Mouse (Mus musculus): ENCODE measurements at regions not wholly inside any gene's neighbourhood (a gene's known extent, or its start where the extent isn't known, plus 50 kb on each side); places are given as distances from the start of the nearest gene placed in this dataset.

DNA sequence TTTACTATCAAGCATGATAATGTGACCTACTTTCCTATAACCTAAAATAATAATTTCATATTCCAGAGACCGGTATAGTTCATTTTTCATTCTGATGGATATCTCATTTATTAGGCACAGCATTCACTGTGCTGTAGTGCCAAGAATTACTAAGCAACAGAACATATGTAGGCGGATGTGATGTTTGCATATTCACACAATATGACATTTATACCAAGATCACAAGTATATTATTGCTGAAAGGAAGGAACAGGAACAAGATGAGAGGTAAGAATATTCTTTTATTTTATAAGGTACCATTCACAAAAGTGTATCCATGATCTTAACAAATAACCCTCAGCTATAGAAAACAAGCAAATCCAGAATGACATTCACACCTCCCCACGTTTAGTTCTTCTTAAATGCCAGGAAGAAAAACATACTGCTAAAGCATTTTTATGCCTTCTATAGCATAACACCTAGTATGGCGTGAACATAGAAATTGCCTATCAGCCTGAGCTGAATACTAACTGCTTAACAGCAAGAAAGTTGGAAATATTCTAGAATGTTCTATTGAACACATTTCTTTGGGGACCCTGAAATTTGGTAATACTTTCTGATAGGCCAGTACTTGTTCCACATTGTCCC lies 1062.8 kb upstream of the Acvr2a start:
- Histone ChIP-seq H3K4me1 (ENCODE audit: insufficient read depth) (no peaks in the 10 kb centered on the region), H3K27ac (ENCODE audit: low read depth) (no peak overlapping the region), H3K36me3 (ENCODE audit: insufficient read depth) (no peaks in the 10 kb centered on the region), H3K9ac (no peak overlapping the region), H3K27me3 (ENCODE audit: insufficient read depth, low read length) (no peaks in the 10 kb centered on the region), H3K4me3 (ENCODE audit: low read depth, low read length) (no peak overlapping the region), H3K4me2 (no peak overlapping the region), H3K9me3 (ENCODE audit: low read depth, low read length) (no peaks in the 10 kb centered on the region)
- ATAC-seq (ENCODE audit: insufficient read depth) (no peak), DNase-seq (no peak)
- TF ChIP-seq CTCF (IDR thresholded peaks at IDR 0.05; ENCODE audit: low read depth): no peak
- 78% methylated on average over 4 of the region's 4 CpGs for WGBS

DNA sequence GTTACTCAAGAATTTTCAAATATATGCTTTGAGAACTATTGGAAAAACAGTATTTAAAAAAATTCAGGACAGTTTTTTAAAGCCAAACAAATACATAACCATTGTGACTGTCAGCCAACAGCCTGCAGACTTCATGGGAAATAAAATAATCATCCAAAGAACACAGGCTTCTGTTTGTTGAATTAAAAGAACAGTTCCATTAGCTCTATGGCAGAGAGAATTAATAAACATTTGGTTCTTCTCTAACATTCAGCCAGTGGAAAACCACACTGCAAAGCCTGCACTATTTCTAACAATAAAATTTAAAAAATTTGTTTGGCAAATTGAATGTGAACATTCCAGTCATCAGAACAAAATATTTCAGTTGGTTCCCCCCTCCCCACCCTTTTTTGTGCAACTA lies 1058.2 kb upstream of the Acvr2a start:
- DNase-seq (peak; percentile 5), ATAC-seq (ENCODE audit: insufficient read depth) (no peak)
- Histone ChIP-seq H3K9me3 (ENCODE audit: low read depth, low read length) (no peaks in the 10 kb centered on the region), H3K9ac (no peak overlapping the region), H3K36me3 (ENCODE audit: insufficient read depth) (no peaks in the 10 kb centered on the region), H3K27me3 (ENCODE audit: insufficient read depth, low read length) (no peaks in the 10 kb centered on the region), H3K27ac (ENCODE audit: low read depth) (no peak overlapping the region), H3K4me3 (ENCODE audit: low read depth, low read length) (no peak overlapping the region), H3K4me2 (no peak overlapping the region), H3K4me1 (ENCODE audit: insufficient read depth) (no peaks in the 10 kb centered on the region)
- TF ChIP-seq CTCF (IDR thresholded peaks at IDR 0.05; ENCODE audit: low read depth): no peak

DNA sequence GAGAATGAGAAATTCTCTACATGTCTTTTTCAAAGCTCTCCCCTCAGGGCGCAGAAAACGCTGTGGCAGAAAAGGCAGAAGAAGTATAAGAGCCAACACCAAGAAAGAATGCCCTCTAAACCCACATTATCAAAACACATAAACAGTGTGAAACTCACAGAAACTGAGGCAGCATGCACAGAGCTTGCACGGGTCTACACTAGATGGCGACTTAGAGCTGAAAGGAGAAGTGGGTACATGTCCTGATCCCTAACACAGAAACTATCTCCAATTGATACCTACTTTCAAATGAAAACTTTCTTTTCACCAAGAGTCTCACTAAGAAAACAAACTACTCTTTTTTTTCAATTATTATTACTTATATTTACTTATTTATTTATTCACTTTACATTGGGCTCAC lies 1057.7 kb upstream of the Acvr2a start:
- ATAC-seq (ENCODE audit: insufficient read depth): no peak

DNA sequence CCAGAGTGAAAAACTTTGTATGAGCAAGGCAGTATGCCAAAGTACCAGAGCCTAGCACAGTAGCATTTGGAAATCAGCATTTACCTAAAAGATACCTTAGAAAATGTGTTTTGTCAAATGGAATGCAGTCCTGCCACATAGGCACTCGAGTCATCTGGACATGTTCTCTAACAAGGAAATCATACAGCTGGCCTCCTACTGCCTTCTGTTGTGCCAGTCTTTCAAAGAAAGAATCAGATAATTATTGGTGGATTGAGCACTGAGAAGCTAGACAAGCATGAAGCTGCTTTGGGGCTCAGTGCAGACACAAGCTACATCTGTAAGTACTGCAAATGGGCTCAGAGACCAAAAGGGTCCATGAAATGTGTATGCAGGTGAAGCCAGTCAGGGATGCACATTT lies 1038.1 kb upstream of the Acvr2a start:
- no peak for ATAC-seq (ENCODE audit: insufficient read depth)
- no peak for DNase-seq
- H3K4me2 ChIP-seq: no peak overlapping the region
- H3K4me3 ChIP-seq (ENCODE audit: low read depth, low read length): no peak overlapping the region
- no peak for TF ChIP-seq CTCF (IDR thresholded peaks at IDR 0.05; ENCODE audit: low read depth)
- no peaks in the 10 kb centered on the region for H3K4me1 ChIP-seq (ENCODE audit: insufficient read depth)
- H3K9me3 ChIP-seq (ENCODE audit: low read depth, low read length): no peaks in the 10 kb centered on the region
- no peaks in the 10 kb centered on the region for H3K27me3 ChIP-seq (ENCODE audit: insufficient read depth, low read length)
- H3K9ac ChIP-seq: no peak overlapping the region
- 46% methylated on average over 1 of the region's 1 CpGs for WGBS
- no peaks in the 10 kb centered on the region for H3K36me3 ChIP-seq (ENCODE audit: insufficient read depth)
- H3K27ac ChIP-seq (ENCODE audit: low read depth): no peak overlapping the region

More for the DNA sequence above, 1057.7 kb upstream of the Acvr2a start:
- no peak overlapping the region for H3K4me2 ChIP-seq
- no peaks in the 10 kb centered on the region for H3K27me3 ChIP-seq (ENCODE audit: insufficient read depth, low read length)
- H3K36me3 ChIP-seq (ENCODE audit: insufficient read depth): no peaks in the 10 kb centered on the region
- H3K27ac ChIP-seq (ENCODE audit: low read depth): no peak overlapping the region
- no peak overlapping the region for H3K9ac ChIP-seq
- DNase-seq: peak; percentile 17
- no peak overlapping the region for H3K4me3 ChIP-seq (ENCODE audit: low read depth, low read length)
- H3K9me3 ChIP-seq (ENCODE audit: low read depth, low read length): no peaks in the 10 kb centered on the region
- TF ChIP-seq CTCF (IDR thresholded peaks at IDR 0.05; ENCODE audit: low read depth): peak; percentile 40
- no peaks in the 10 kb centered on the region for H3K4me1 ChIP-seq (ENCODE audit: insufficient read depth)
- WGBS: 59% methylated on average over 4 of the region's 4 CpGs

DNA sequence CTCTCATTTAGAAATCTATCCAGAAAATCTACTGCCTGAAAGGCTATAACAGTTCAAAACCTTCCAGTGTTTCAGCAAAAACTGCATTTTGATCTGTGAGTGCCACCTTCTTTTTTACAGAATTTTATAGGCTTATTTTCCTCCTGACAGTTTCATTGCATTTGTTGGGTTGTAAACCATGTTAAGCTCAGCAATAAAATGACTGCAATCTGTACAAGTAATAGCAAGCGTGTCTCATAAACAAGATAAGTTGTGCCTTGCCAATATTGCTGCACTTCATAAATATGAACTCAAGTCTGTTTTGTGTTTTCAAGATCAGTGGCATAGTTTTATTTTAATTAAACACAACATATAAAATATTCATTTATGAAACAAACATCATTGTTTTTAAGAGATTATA lies 1036.9 kb upstream of the Acvr2a start:
- Histone ChIP-seq H3K4me3 (ENCODE audit: low read depth, low read length) (no peak overlapping the region), H3K4me1 (ENCODE audit: insufficient read depth) (no peaks in the 10 kb centered on the region), H3K4me2 (no peak overlapping the region), H3K9me3 (ENCODE audit: low read depth, low read length) (no peaks in the 10 kb centered on the region), H3K36me3 (ENCODE audit: insufficient read depth) (no peaks in the 10 kb centered on the region), H3K27me3 (ENCODE audit: insufficient read depth, low read length) (no peaks in the 10 kb centered on the region), H3K27ac (ENCODE audit: low read depth) (no peak overlapping the region), H3K9ac (no peak overlapping the region)
- ATAC-seq (ENCODE audit: insufficient read depth) (no peak), DNase-seq (no peak)
- TF ChIP-seq CTCF (IDR thresholded peaks at IDR 0.05; ENCODE audit: low read depth): no peak
- WGBS: 85% methylated on average over 1 of the region's 1 CpGs

DNA sequence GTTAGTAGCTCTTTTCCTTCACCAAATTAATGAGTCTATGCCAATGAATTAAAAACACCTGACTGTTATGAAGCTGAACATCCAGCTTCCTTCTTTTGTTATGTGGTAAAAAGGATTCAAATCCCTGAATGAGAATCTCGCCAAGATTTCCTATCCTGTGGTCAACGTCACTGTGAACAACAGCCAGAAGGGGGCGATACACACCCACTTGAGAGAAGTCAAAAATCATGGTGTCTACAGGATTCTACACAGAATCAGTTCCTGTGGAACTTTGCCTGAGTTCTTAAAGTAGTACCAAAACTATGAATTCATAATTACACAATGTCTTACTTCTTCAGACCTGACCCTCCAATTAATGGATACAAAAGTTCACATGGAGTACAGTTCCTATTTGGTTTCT lies 1028.1 kb upstream of the Acvr2a start:
- peak; percentile 86 for DNase-seq
- Histone ChIP-seq H3K9ac (no peak overlapping the region), H3K27ac (ENCODE audit: low read depth) (no peak overlapping the region), H3K27me3 (ENCODE audit: insufficient read depth, low read length) (no peaks in the 10 kb centered on the region), H3K4me1 (ENCODE audit: insufficient read depth) (no peaks in the 10 kb centered on the region), H3K4me2 (no peak overlapping the region), H3K4me3 (ENCODE audit: low read depth, low read length) (no peak overlapping the region), H3K9me3 (ENCODE audit: low read depth, low read length) (no peaks in the 10 kb centered on the region), H3K36me3 (ENCODE audit: insufficient read depth) (no peaks in the 10 kb centered on the region)
- peak; percentile 54; the same call in 1 of the 2 replicates for ATAC-seq (ENCODE audit: insufficient read depth)
- TF ChIP-seq CTCF (IDR thresholded peaks at IDR 0.05; ENCODE audit: low read depth): peak; percentile 77
- 8% methylated on average over 3 of the region's 3 CpGs for WGBS

DNA sequence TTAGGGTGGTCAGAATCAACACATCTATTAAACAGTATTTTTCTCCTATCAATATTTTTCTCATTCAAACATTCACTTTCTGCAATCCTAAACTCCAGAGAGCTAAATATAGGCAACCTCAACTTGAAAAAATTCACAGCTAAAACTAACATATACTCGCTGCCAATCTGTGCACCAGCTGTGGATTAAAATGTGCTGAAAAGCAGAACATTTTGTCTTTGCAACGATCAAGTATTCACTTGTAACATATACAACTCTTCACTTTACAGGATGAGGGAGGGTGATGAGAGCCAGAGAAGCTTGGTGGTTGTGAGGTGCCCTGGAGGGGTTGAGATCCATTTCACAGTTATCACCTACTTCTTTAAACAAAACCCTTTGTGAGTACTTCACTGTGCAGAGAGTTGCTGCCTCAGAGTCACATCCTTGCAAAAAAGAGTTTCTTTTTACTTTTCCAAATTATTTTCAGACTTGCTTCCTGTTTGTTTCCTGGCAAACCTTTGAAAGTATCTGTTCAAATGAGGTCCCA lies 991.1 kb upstream of the Acvr2a start:
- Histone ChIP-seq H3K4me2 (no peak overlapping the region), H3K36me3 (ENCODE audit: insufficient read depth) (no peaks in the 10 kb centered on the region), H3K27ac (ENCODE audit: low read depth) (no peak overlapping the region), H3K4me1 (ENCODE audit: insufficient read depth) (no peaks in the 10 kb centered on the region), H3K9me3 (ENCODE audit: low read depth, low read length) (no peaks in the 10 kb centered on the region), H3K27me3 (ENCODE audit: insufficient read depth, low read length) (no peaks in the 10 kb centered on the region), H3K4me3 (ENCODE audit: low read depth, low read length) (no peak overlapping the region), H3K9ac (no peak overlapping the region)
- ATAC-seq (ENCODE audit: insufficient read depth): no peak
- peak; percentile 17 for DNase-seq
- 34% methylated on average over 2 of the region's 2 CpGs for WGBS
- TF ChIP-seq CTCF (IDR thresholded peaks at IDR 0.05; ENCODE audit: low read depth): no peak

All from lung, embryonic 14.5 days (tissue).